Mouse (Mus musculus) CD4-positive naive resting alpha-beta T cell, adult 57 days (primary cell): ENCODE data around the gene Srp54a. TPM values are rescaled to one million over a fixed set of nuclear protein-coding genes. Genes with fewer than 3 reads are reported as not detected.

Experiments used
- total RNA-seq: library from RNA; stranded (reverse); gene quantifications from one replicate; pipeline ENCODE4 v1.2.4, GENCODE M21; 2023

The Srp54a gene
- total RNA-seq = 52.8 TPM

GRCm38 (mm10) chr12:55079726-55080600, at the start of gene Srp54a, which contains the start of gene 2700097O09Rik:
Gene Srp54a, plus strand, starts transcription at chr12:55080262.
Gene 2700097O09Rik, minus strand, starts transcription at chr12:55080110.

GRCm38 (mm10) chr12:55124242-55124641, 44.2 kb downstream of the Srp54a start, which contains the start of gene Fam177a:
Gene Fam177a, plus strand, starts transcription at chr12:55124469.

GRCm38 (mm10) chr12:55154559-55155448, 74.7 kb downstream of the Srp54a start, which contains the start of gene Srp54b:
Gene Srp54b, plus strand, starts transcription at chr12:55155104.

Other genes with a start within 250 kb of the Srp54a start
- 29.3 TPM for gene Cfl2, start 217.4 kb upstream of the Srp54a start, total RNA-seq
- not detected for gene Gm20403, start 93.7 kb upstream of the Srp54a start, total RNA-seq
- gene Baz1a, start 65.9 kb upstream of the Srp54a start, total RNA-seq = 101 TPM
- gene 2700097O09Rik, start 152 bp upstream of the Srp54a start, total RNA-seq = 12.3 TPM
- 3.3 TPM for gene Fam177a, start 44.2 kb downstream of the Srp54a start, total RNA-seq
- 41.1 TPM for gene Srp54b, start 74.8 kb downstream of the Srp54a start, total RNA-seq
- gene 1700047I17Rik2, start 119.3 kb downstream of the Srp54a start, total RNA-seq = 15.6 TPM
- 23.9 TPM for gene Srp54c, start 149.9 kb downstream of the Srp54a start, total RNA-seq
- gene 1110008L16Rik, start 219.3 kb downstream of the Srp54a start, total RNA-seq = 8.2 TPM
- gene Ppp2r3c, start 222.7 kb downstream of the Srp54a start, total RNA-seq = 19.0 TPM